In genomic region chr1:23342224-23342623, GRCm38 (mm10) we compare ENCODE assay signal across 18 mouse cellular contexts.
"Had no signal": no experiment of that assay in that cellular context is flagged by ENCODE, and none has a peak within 500 bp of the region (broad histone marks: within the 10 kb centered on the region; RNA-seq: fewer than 3 reads in every experiment).

No protein-coding gene starts in this region.

- H3K4me2 ChIP-seq: limb, embryonic 12.5 days; limb, embryonic 15.5 days; liver, embryonic 11.5 days; lung, embryonic 14.5 days; stomach, embryonic 15.5 days had no signal

- H3K4me1 ChIP-seq: limb, embryonic 12.5 days; limb, embryonic 15.5 days; stomach, embryonic 15.5 days had no signal

- DNase-seq: kidney, adult 2 months; kidney, postnatal 10 days; kidney, postnatal 36 days; left cerebral cortex, postnatal 4 days; liver, postnatal 0 days; lung, embryonic 14.5 days; right cerebral cortex, postnatal 25 days; spleen, adult 18-20 months; thymus, postnatal 36 days had no signal

- ATAC-seq: intestine, postnatal 0 days; liver, postnatal 0 days; lung, postnatal 0 days had no signal

- H3K27ac ChIP-seq: limb, embryonic 12.5 days; limb, embryonic 15.5 days; liver, embryonic 14.5 days; macrophage; stomach, embryonic 15.5 days had no signal

- H3K36me3 ChIP-seq: limb, embryonic 12.5 days; limb, embryonic 15.5 days; stomach, embryonic 15.5 days had no signal

- H3K27me3 ChIP-seq: limb, embryonic 12.5 days; limb, embryonic 15.5 days; stomach, embryonic 15.5 days had no signal

- H3K4me3 ChIP-seq: limb, embryonic 12.5 days; limb, embryonic 15.5 days; myocyte; stomach, embryonic 15.5 days had no signal

- H3K9ac ChIP-seq: limb, embryonic 12.5 days; limb, embryonic 15.5 days; liver, embryonic 14.5 days; liver, postnatal 0 days; lung, embryonic 14.5 days; stomach, embryonic 15.5 days had no signal

- H3K9me3 ChIP-seq: limb, embryonic 12.5 days; limb, embryonic 15.5 days; stomach, embryonic 15.5 days had no signal
